Mouse (Mus musculus): ENCODE measurements around the gene Ccdc39. TPM values are rescaled to one million over a fixed set of nuclear protein-coding genes. Genes with fewer than 3 reads are reported as not detected.

Ccdc39 gene
- polyA plus RNA-seq, 1 experiment = not detected

GRCm38 (mm10) chr3:33799617-33800512 lies 44.2 kb downstream of the Ccdc39 start, which contains the start of gene Ttc14:
Gene Ttc14, plus strand, starts transcription at chr3:33799832.
- Histone ChIP-seq H3K36me3 (ENCODE audit: control insufficient read depth, insufficient read depth, low read length) (peaks cover 9% of the 10 kb centered on the region), H3K27me3 (ENCODE audit: control insufficient read depth, insufficient read depth, low read length) (no peaks in the 10 kb centered on the region), H3K4me1 (ENCODE audit: control insufficient read depth, insufficient read depth, insufficient read length, low read length) (0 out of 2 replicates have a peak, but pooled peaks cover 1% of the 10 kb centered on the region), H3K4me3 (ENCODE audit: low read depth, low read length) (peak within 1 kb of the TSS; percentile 83), H3K27ac (ENCODE audit: insufficient read depth, low read depth, low read length) (peak within 1 kb of the TSS; percentile 99)
- TF ChIP-seq POLR2A (IDR thresholded peaks at IDR 0.05; ENCODE audit: low read depth, low read length) (peak; percentile 60), CTCF (IDR thresholded peaks at IDR 0.05; ENCODE audit: extremely low read depth, insufficient read length, insufficient replicate concordance, low read depth, low read length) (no peak; the same call in 1 of the 2 replicates)
- under 1% methylated on average over 90 of the region's 90 CpGs for WGBS

- Histone ChIP-seq H3K4me3 (ENCODE audit: low read depth, low read length) (no peak overlapping the region), H3K4me1 (ENCODE audit: control insufficient read depth, insufficient read depth, insufficient read length, low read length) (no peaks in the 10 kb centered on the region), H3K27ac (ENCODE audit: insufficient read depth, low read depth, low read length) (no peak overlapping the region), H3K36me3 (ENCODE audit: control insufficient read depth, insufficient read depth, low read length) (no peaks in the 10 kb centered on the region), H3K27me3 (ENCODE audit: control insufficient read depth, insufficient read depth, low read length) (no peaks in the 10 kb centered on the region; the same call in 1 of the 2 replicates)
- TF ChIP-seq CTCF (IDR thresholded peaks at IDR 0.05; ENCODE audit: extremely low read depth, insufficient read length, insufficient replicate concordance, low read depth, low read length) = no peak
- TF ChIP-seq POLR2A (IDR thresholded peaks at IDR 0.05; ENCODE audit: low read depth, low read length) = no peak
These were observed 53.1 kb downstream of the Ccdc39 start for GRCm38 (mm10) chr3:33790975-33791374.

Other genes with a start within 250 kb of the Ccdc39 start
- gene Ttc14, start 44.5 kb downstream of the Ccdc39 start, polyA plus RNA-seq (2012; rRNA removed) = 13.3 and 20.1 TPM in 2 replicates
- 1.3 and 3.0 TPM in 2 replicates for gene Fxr1, start 175.6 kb upstream of the Ccdc39 start, polyA plus RNA-seq (2012; rRNA removed)
- 48.6 and 89.4 TPM in 2 replicates for gene Dnajc19, start 237.0 kb upstream of the Ccdc39 start, polyA plus RNA-seq (2012; rRNA removed)